Mouse (Mus musculus): ENCODE measurements around the gene Ceacam2. TPM values are rescaled to one million over a fixed set of nuclear protein-coding genes. Genes with fewer than 3 reads are reported as not detected.
"Not testable (repeated sequence)": the region's sequence is repeated elsewhere in the genome, so short reads cannot be mapped to it uniquely, and the experiment has no call there.

Ceacam2 gene
- total RNA-seq, 4 experiments from 2014 or later, result 0.39 to 0.81 (median 0.64) TPM

DNA sequence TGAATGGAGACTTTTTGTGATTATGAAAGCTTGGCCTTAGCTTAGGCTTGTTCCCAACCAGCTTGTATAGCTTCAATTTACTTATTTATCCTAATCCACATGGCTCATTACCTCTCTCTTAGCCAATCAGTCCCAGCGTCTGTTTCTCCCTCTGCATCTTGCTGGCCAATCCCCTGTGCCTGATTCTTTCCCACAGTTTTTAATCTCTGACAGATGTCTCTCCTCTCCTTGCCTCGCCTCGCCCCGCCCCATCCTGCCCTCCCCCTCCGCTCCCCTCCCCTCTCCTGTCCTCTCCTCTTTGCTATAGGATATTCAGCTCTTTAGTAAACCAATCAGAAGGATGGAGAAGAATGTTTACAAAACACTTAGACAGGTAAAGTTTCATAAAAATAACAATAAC lies 54.6 kb downstream of the Ceacam2 start:
- DNase-seq (ENCODE audit: low spot score in 2 of 2), result no peak

DNA sequence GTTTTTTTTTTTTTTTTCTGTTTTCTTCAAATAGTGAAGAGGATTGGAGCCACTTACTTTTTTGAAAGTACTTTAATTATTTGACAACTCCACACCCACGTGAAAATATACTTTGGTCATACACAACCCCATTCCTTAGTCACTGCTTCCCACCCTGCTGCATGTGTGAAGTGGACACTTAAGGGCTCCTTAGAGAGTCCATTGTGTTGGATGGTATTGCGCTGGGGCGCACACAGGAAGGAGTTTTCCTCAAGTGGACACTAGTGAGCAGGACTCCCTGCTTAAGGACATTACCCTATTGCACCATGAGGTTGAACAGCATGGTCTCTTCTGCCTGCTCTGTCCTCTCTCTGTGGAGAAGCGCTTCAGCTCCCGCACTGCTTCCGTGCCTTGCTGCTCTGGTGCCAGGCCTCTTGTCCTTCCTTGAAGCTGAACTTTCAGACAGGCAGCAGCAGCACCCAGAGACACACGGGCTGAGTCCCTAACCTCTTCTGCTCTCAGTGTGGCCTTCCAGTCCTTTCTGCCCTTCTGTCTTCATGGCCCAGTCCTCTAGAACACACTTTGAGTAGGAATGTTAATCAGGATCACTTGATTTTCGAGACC lies 56.4 kb downstream of the Ceacam2 start:
- no peak for DNase-seq (ENCODE audit: low spot score in 2 of 2)

DNA sequence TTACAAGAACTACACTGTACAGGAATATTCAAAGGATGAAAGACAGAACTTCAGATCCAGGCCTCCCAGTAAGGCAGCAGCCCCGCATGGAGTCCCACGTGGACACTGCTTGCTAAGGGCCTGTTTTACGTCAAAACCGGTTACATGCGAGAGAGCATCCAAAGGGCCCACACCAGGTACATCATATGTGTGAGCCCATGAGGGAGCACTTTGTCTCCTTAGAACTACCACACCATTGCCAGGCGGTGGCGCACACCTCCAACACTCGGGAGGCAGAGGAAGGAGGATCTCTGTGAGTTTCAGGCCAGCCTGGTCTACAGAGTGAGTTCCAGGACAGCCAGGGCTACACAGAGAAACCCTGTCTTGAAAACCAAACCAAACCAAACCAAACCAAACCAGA lies 58.9 kb downstream of the Ceacam2 start:
- DNase-seq (ENCODE audit: low spot score in 2 of 2), result not testable (repeated sequence)

DNA sequence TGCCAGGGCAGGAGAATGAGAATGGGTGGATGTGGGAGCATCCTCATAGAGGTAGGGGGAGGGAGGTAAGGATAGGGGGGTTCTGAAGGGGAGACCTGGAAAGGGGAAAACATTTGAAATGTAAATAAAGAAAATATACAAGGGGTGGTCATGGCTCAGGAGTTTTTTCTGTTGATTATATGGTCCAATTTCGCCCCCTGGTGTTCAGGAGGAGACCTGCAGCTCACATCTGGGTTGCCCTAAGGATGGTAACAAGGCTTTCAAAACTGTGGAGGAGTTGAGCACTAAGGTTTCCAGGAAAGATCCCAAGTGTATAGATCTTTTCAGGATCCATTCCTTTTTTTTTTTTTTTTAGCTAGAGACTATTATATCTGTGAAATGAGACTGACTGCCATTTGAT lies 60.2 kb downstream of the Ceacam2 start:
- DNase-seq (ENCODE audit: low spot score in 2 of 2), result no peak

DNA sequence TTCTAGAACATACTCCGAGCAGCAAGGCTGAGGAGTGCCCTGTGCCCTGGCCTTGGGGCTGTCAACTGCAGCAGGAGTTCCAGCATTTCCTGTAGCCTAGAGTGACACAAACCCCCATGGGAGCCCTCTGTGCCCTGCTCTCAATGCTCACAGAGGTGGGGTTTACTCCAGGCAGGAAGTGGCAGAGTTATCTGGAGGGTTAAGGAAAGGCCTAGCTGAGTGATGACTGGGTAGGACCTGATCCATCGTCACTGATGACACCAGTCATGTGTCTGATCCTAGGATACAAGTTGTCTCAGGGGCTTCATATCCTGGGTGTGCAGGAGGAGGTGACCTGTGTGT lies 61.9 kb downstream of the Ceacam2 start:
- not testable (repeated sequence) for DNase-seq (ENCODE audit: low spot score in 2 of 2)

DNA sequence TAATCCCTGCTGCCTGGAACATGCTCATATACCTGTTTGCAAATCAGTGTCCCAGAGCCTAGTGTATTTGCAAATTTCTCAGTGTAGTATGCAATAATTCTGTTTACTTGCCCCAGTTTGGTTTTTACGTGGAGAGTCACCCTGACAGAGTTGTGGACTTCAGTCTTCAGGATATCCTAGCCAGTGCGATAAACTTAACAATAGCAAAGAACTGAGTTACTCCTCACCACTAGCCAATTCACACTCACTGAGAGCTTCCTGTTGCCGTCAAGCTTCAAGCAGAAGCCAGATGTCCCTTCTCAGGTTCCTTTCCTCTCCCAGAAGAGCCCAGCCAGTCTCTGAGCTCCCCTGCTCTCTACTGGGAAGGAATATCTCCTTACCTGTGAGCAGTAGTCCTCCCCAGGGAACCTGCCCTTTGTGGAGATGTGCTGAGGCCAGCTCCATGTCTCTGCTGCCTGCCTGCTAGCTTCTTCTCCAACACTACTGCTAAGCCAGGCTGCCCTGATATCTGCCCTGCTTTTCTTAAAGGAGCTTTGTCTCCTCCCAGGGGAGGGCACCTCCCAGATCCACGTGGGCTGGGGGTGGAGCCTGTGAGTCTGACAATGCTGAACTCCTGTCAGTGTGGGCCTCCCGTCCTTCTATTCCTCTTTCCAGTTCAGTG lies 62.4 kb downstream of the Ceacam2 start, which contains the start of gene Ceacam1:
Ceacam1 (minus strand) TSS at position 513 of the 661 bp plus-strand sequence.
- DNase-seq (ENCODE audit: low spot score in 2 of 2), result not testable (repeated sequence)

DNA sequence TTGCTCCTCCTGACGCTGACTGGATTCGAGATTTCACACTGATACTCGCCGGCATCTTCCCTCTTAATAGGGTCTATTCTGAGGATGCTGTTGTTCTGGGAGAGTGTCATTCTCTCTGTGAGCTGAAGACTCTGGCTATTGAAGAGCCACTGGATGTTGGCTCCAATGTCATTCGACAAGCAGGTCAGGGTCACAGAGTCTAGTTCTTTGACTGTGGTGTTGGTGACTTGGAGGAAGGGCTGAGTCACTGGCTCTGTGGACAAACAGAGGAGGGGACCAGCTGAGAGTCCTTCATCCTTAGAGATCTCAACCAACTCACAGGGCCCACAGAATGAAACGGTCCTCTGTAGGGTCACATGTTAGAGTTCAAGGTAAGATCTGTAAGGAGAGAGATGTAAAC lies 67.8 kb downstream of the Ceacam2 start:
- DNase-seq (ENCODE audit: low spot score in 2 of 2), result not testable (repeated sequence)

Other genes with a start within 250 kb of the Ceacam2 start
- gene Pafah1b3, start 241.9 kb downstream of the Ceacam2 start, total RNA-seq (2022), result 10 to 100 TPM; 29.5 to 38.7 (median 32.2) TPM
- gene Prr19, start 238.4 kb downstream of the Ceacam2 start, total RNA-seq (2022), result not detected
- 10 to 100 TPM; 40.7 to 46.5 (median 42.0) TPM for gene Tmem145, start 233.8 kb downstream of the Ceacam2 start, total RNA-seq (2022)
- 100 to 1,000 TPM in 3 of 4 experiments, 10 to 100 TPM in 1; 99.2 to 109 (median 104) TPM for gene Megf8, start 222.7 kb downstream of the Ceacam2 start, total RNA-seq (2022)
- gene Cnfn, start 170.1 kb downstream of the Ceacam2 start, total RNA-seq (2022), result not detected
- gene Lipe, start 141.1 kb downstream of the Ceacam2 start, total RNA-seq (2022), result 10 to 100 TPM in 1 of 4 experiments, 1 to 10 TPM in 3; 8.2 to 10.7 (median 8.8) TPM
- gene Cxcl17, start 127.0 kb downstream of the Ceacam2 start, total RNA-seq (2022), result not detected
- 1 to 10 TPM; 2.3 to 3.3 (median 2.8) TPM for gene Ceacam1, start 62.3 kb downstream of the Ceacam2 start, total RNA-seq (2022)
- not detected for gene Erich4, start 76.0 kb upstream of the Ceacam2 start, total RNA-seq (2022)
- gene Dmac2, start 79.6 kb upstream of the Ceacam2 start, total RNA-seq (2022), result 10 to 100 TPM; 53.2 to 58.0 (median 55.7) TPM
- 1 to 10 TPM in 2 of 4 experiments, under 1 TPM in 2; 0.54 to 1.6 (median 0.89) TPM for gene B3gnt8, start 86.8 kb upstream of the Ceacam2 start, total RNA-seq (2022)
- 10 to 100 TPM; 36.1 to 40.8 (median 39.4) TPM for gene Bckdha, start 119.1 kb upstream of the Ceacam2 start, total RNA-seq (2022)
- gene Exosc5, start 119.3 kb upstream of the Ceacam2 start, total RNA-seq (2022), result 10 to 100 TPM; 21.7 to 27.4 (median 26.7) TPM
- gene Tmem91, start 135.3 kb upstream of the Ceacam2 start, total RNA-seq (2022), result 10 to 100 TPM; 27.1 to 37.7 (median 34.1) TPM
- gene B9d2, start 140.9 kb upstream of the Ceacam2 start, total RNA-seq (2022), result 10 to 100 TPM; 25.3 to 29.6 (median 28.6) TPM
- gene Tgfb1, start 147.1 kb upstream of the Ceacam2 start, total RNA-seq (2022), result 10 to 100 TPM in 2 of 4 experiments, 1 to 10 TPM in 2; 6.1 to 19.9 (median 11.1) TPM
- 10 to 100 TPM; 57.8 to 60.7 (median 58.4) TPM for gene Ccdc97, start 179.2 kb upstream of the Ceacam2 start, total RNA-seq (2022)
- gene Hnrnpul1, start 214.9 kb upstream of the Ceacam2 start, total RNA-seq (2022), result 100 to 1,000 TPM; 102 to 118 (median 109) TPM
- 10 to 100 TPM; 37.9 to 58.3 (median 45.8) TPM for gene Axl, start 248.8 kb upstream of the Ceacam2 start, total RNA-seq (2022)

Data from left cerebral cortex, adult 8-10 months (tissue).